Comparison of ENCODE assay signal across 7 mouse cellular contexts in genomic region chr7:126696303-126696702, GRCm38 (mm10). TPM values are rescaled to one million over a fixed set of nuclear protein-coding genes. Genes with fewer than 3 reads are reported as not detected.
DNase-seq lines count a peak whose midpoint lies in the region; ATAC-seq and TF ChIP-seq lines count a peak whose summit lies in the region.

No protein-coding gene starts in this region.

- peaks cover 13% of the 10 kb centered on the region for H3K4me1 ChIP-seq in lung, postnatal 0 days (ENCODE audit: insufficient read depth, low read depth, low read length)
- H3K4me1 ChIP-seq in forebrain, embryonic 10.5 days: peaks cover 35% of the 10 kb centered on the region
- H3K4me1 ChIP-seq in limb, embryonic 12.5 days (replicated peaks): peaks cover 20% of the 10 kb centered on the region
- peaks cover 6% of the 10 kb centered on the region; the same call in 1 of the 2 replicates for H3K4me1 ChIP-seq in stomach, embryonic 14.5 days (ENCODE audit: control insufficient read depth, insufficient read depth, low read length)

- H3K4me3 ChIP-seq in lung, postnatal 0 days (ENCODE audit: low read depth, low read length): peak overlapping the region; percentile 79
- peak overlapping the region; percentile 79 for H3K4me3 ChIP-seq in forebrain, embryonic 10.5 days
- peak overlapping the region; percentile 77 for H3K4me3 ChIP-seq in limb, embryonic 12.5 days (replicated peaks)
- peak overlapping the region; percentile 79 for H3K4me3 ChIP-seq in stomach, embryonic 14.5 days (ENCODE audit: low read depth, low read length)

- 2% methylated on average over 17 of the region's 17 CpGs for WGBS in lung, postnatal 0 days
- 6% methylated on average over 17 of the region's 17 CpGs for WGBS in forebrain, embryonic 10.5 days
- 3% methylated on average over 17 of the region's 17 CpGs for WGBS in limb, embryonic 12.5 days
- WGBS in stomach, embryonic 14.5 days: 4% methylated on average over 17 of the region's 17 CpGs

- H3K36me3 ChIP-seq in lung, postnatal 0 days (ENCODE audit: insufficient read depth, low read length): no peaks in the 10 kb centered on the region
- peaks cover 45% of the 10 kb centered on the region for H3K36me3 ChIP-seq in forebrain, embryonic 10.5 days (replicated peaks)
- peaks cover 21% of the 10 kb centered on the region for H3K36me3 ChIP-seq in limb, embryonic 12.5 days
- peaks cover 7% of the 10 kb centered on the region for H3K36me3 ChIP-seq in stomach, embryonic 14.5 days (ENCODE audit: control insufficient read depth, insufficient read depth, low read length)

- no peaks in the 10 kb centered on the region for H3K27me3 ChIP-seq in lung, postnatal 0 days (replicated peaks; ENCODE audit: insufficient read depth, low read length)
- H3K27me3 ChIP-seq in forebrain, embryonic 10.5 days (ENCODE audit: poor library complexity, severe bottlenecking): no peaks in the 10 kb centered on the region
- no peaks in the 10 kb centered on the region for H3K27me3 ChIP-seq in limb, embryonic 12.5 days
- H3K27me3 ChIP-seq in stomach, embryonic 14.5 days (ENCODE audit: control insufficient read depth, insufficient read depth, low read length): no peaks in the 10 kb centered on the region

- no peak for TF ChIP-seq EP300 in lung, postnatal 0 days (IDR thresholded peaks at IDR 0.05)

- H3K4me2 ChIP-seq in lung, postnatal 0 days (replicated peaks; ENCODE audit: low read depth, low read length): peak overlapping the region; percentile 91
- H3K4me2 ChIP-seq in limb, embryonic 12.5 days: peak overlapping the region; percentile 90
- peak overlapping the region; percentile 95 for H3K4me2 ChIP-seq in stomach, embryonic 14.5 days (replicated peaks; ENCODE audit: low read depth, low read length)

- H3K9ac ChIP-seq in lung, postnatal 0 days (replicated peaks; ENCODE audit: low read depth): peak overlapping the region; percentile 64
- peak overlapping the region; percentile 90 for H3K9ac ChIP-seq in limb, embryonic 12.5 days (replicated peaks)
- H3K9ac ChIP-seq in stomach, embryonic 14.5 days (replicated peaks; ENCODE audit: low read depth, low read length): peak overlapping the region; percentile 49

- TF ChIP-seq CTCF in lung, postnatal 0 days (IDR thresholded peaks at IDR 0.05): no peak

- DNase-seq in lung, postnatal 0 days (ENCODE audit: low spot score): no peak
- DNase-seq in lung, postnatal 25 days (ENCODE audit: low spot score): no peak
- DNase-seq in forebrain, embryonic 10.5 days (ENCODE audit: extremely low spot score, low spot score): no peak
- DNase-seq in c-Kit-positive CD71-positive TER-119-positive erythroid progenitor cells, embryonic 14.5 days (ENCODE audit: low spot score): no peak

- no peaks in the 10 kb centered on the region for H3K9me3 ChIP-seq in lung, postnatal 0 days (ENCODE audit: low read length)
- no peaks in the 10 kb centered on the region for H3K9me3 ChIP-seq in forebrain, embryonic 10.5 days
- H3K9me3 ChIP-seq in limb, embryonic 12.5 days: no peaks in the 10 kb centered on the region
- no peaks in the 10 kb centered on the region for H3K9me3 ChIP-seq in stomach, embryonic 14.5 days (ENCODE audit: control insufficient read depth, low read depth, low read length)

- no peak for ATAC-seq in lung, postnatal 0 days
- ATAC-seq in limb, embryonic 12.5 days (ENCODE audit: insufficient number of reproducible peaks, insufficient read depth, low FRiP score, low TSS enrichment, low read depth): 0 out of 2 replicates have a peak, but pooled peaks have one; percentile 3
- no peak for ATAC-seq in stomach, embryonic 14.5 days (ENCODE audit: insufficient number of reproducible peaks, insufficient read depth, low FRiP score, low read depth)
- no peak for ATAC-seq in megakaryocyte progenitor cell, adult 5-6 weeks (replicated peaks; ENCODE audit: poor library complexity)

- peak overlapping the region; percentile 96 for H3K27ac ChIP-seq in lung, postnatal 0 days (ENCODE audit: low read length)
- peak overlapping the region; percentile 96 for H3K27ac ChIP-seq in forebrain, embryonic 10.5 days
- no peak overlapping the region for H3K27ac ChIP-seq in limb, embryonic 12.5 days
- no peak overlapping the region for H3K27ac ChIP-seq in stomach, embryonic 14.5 days (ENCODE audit: low read length)

RNA-seq across cellular contexts. Expression of gene Slx1b, which starts 0.7 kb away (rescaled TPM):
- 9.2 and 10.4 TPM in 2 replicates for polyA plus RNA-seq in lung, postnatal 0 days (2015; fragmentation: Nextera tagmentation; extraction: Ambion mirVana)
- 13.5 and 14.0 TPM in 2 replicates for polyA plus RNA-seq in forebrain, embryonic 10.5 days (2016; fragmentation: Nextera tagmentation; extraction: Ambion mirVana)
- polyA plus RNA-seq in limb, embryonic 12.5 days (2016; fragmentation: Nextera tagmentation; extraction: Ambion mirVana): 14.5 and 14.7 TPM in 2 replicates
- polyA plus RNA-seq in stomach, embryonic 14.5 days (2014; fragmentation: Nextera tagmentation; extraction: Ambion mirVana): 7.1 and 8.4 TPM in 2 replicates
- 4.2 and 4.8 TPM in 2 replicates for total RNA-seq in megakaryocyte progenitor cell, adult 5-6 weeks (2015)
- 4.6 and 4.7 TPM in 2 replicates for total RNA-seq in megakaryocyte progenitor cell, adult 5-6 weeks (2017)

RNA-seq across cellular contexts. Expression of gene Bola2, which starts 1.1 kb away (rescaled TPM):
- polyA plus RNA-seq in lung, postnatal 0 days (2015; fragmentation: Nextera tagmentation; extraction: Ambion mirVana): 76.1 and 77.4 TPM in 2 replicates
- polyA plus RNA-seq in forebrain, embryonic 10.5 days (2016; fragmentation: Nextera tagmentation; extraction: Ambion mirVana): 213 and 216 TPM in 2 replicates
- polyA plus RNA-seq in limb, embryonic 12.5 days (2016; fragmentation: Nextera tagmentation; extraction: Ambion mirVana): 145 and 156 TPM in 2 replicates
- polyA plus RNA-seq in stomach, embryonic 14.5 days (2014; fragmentation: Nextera tagmentation; extraction: Ambion mirVana): 118 and 127 TPM in 2 replicates
- total RNA-seq in megakaryocyte progenitor cell, adult 5-6 weeks (2015): 89.8 and 95.2 TPM in 2 replicates
- 168 and 218 TPM in 2 replicates for total RNA-seq in megakaryocyte progenitor cell, adult 5-6 weeks (2017)

RNA-seq across cellular contexts. Expression of gene Coro1a, which starts 11.3 kb away (rescaled TPM):
- 61.4 and 65.3 TPM in 2 replicates for polyA plus RNA-seq in lung, postnatal 0 days (2015; fragmentation: Nextera tagmentation; extraction: Ambion mirVana)
- polyA plus RNA-seq in forebrain, embryonic 10.5 days (2016; fragmentation: Nextera tagmentation; extraction: Ambion mirVana): 33.6 and 40.3 TPM in 2 replicates
- polyA plus RNA-seq in limb, embryonic 12.5 days (2016; fragmentation: Nextera tagmentation; extraction: Ambion mirVana): 36.6 and 39.1 TPM in 2 replicates
- polyA plus RNA-seq in stomach, embryonic 14.5 days (2014; fragmentation: Nextera tagmentation; extraction: Ambion mirVana): 28.6 and 29.5 TPM in 2 replicates
- total RNA-seq in megakaryocyte progenitor cell, adult 5-6 weeks (2015): 259 and 365 TPM in 2 replicates
- 366 and 525 TPM in 2 replicates for total RNA-seq in megakaryocyte progenitor cell, adult 5-6 weeks (2017)

RNA-seq across cellular contexts. Expression of gene Sult1a1, which starts 20.1 kb away (rescaled TPM):
- 57.1 and 58.4 TPM in 2 replicates for polyA plus RNA-seq in lung, postnatal 0 days (2015; fragmentation: Nextera tagmentation; extraction: Ambion mirVana)
- polyA plus RNA-seq in forebrain, embryonic 10.5 days (2016; fragmentation: Nextera tagmentation; extraction: Ambion mirVana): 0.16 and 0.40 TPM in 2 replicates
- polyA plus RNA-seq in limb, embryonic 12.5 days (2016; fragmentation: Nextera tagmentation; extraction: Ambion mirVana): 0.83 and 1.2 TPM in 2 replicates
- polyA plus RNA-seq in stomach, embryonic 14.5 days (2014; fragmentation: Nextera tagmentation; extraction: Ambion mirVana): 5.8 and 7.0 TPM in 2 replicates
- total RNA-seq in megakaryocyte progenitor cell, adult 5-6 weeks (2015): 1.7 and 3.2 TPM in 2 replicates
- 1.0 and 3.6 TPM in 2 replicates for total RNA-seq in megakaryocyte progenitor cell, adult 5-6 weeks (2017)

RNA-seq across cellular contexts. Expression of gene Sgf29, which starts 47.2 kb away (rescaled TPM):
- polyA plus RNA-seq in lung, postnatal 0 days (2015; fragmentation: Nextera tagmentation; extraction: Ambion mirVana): 42.9 and 49.5 TPM in 2 replicates
- polyA plus RNA-seq in forebrain, embryonic 10.5 days (2016; fragmentation: Nextera tagmentation; extraction: Ambion mirVana): 61.1 and 64.5 TPM in 2 replicates
- polyA plus RNA-seq in limb, embryonic 12.5 days (2016; fragmentation: Nextera tagmentation; extraction: Ambion mirVana): 47.7 and 49.1 TPM in 2 replicates
- polyA plus RNA-seq in stomach, embryonic 14.5 days (2014; fragmentation: Nextera tagmentation; extraction: Ambion mirVana): 61.2 and 67.4 TPM in 2 replicates
- total RNA-seq in megakaryocyte progenitor cell, adult 5-6 weeks (2015): 65.7 and 74.6 TPM in 2 replicates
- total RNA-seq in megakaryocyte progenitor cell, adult 5-6 weeks (2017): 40.1 and 52.5 TPM in 2 replicates

Comparison
In these comparisons a context has a peak if more than half of its experiments do, and no peak if none do; other contexts are left out.
1. H3K27ac ChIP-seq: peak in lung, postnatal 0 days (single experiment) and forebrain, embryonic 10.5 days (single experiment); none in limb, embryonic 12.5 days (single experiment) and stomach, embryonic 14.5 days (single experiment).
2. Peak in every context shown above with its lines, with median percentiles within 50 percentile points of each other: H3K4me2 ChIP-seq, H3K4me3 ChIP-seq and H3K9ac ChIP-seq.